Mouse (Mus musculus) brain, embryonic 14.5 days (tissue): ENCODE measurements at regions not wholly inside any gene's neighbourhood (a gene's known extent, or its start where the extent isn't known, plus 50 kb on each side); places are given as distances from the start of the nearest gene placed in this dataset.

ENCODE experiments used
- CTCF ChIP-seq: fragments of 200-500 bp; IDR thresholded peaks from 2 replicates; pipeline ENCODE4 v1.5.1; 2012; ENCODE audit warnings: inconsistent platforms, mild to moderate bottlenecking, moderate library complexity, borderline replicate concordance; ENCODE audit not compliant: insufficient read depth, insufficient read length; ENCODE audit errors: extremely low read depth
- POLR2A ChIP-seq: fragments of 200-500 bp; IDR thresholded peaks from 2 replicates; pipeline ENCODE4 v1.6.1; 2012; ENCODE audit warnings: mild to moderate bottlenecking, inconsistent platforms, borderline replicate concordance; ENCODE audit not compliant: poor library complexity, insufficient read depth, insufficient read length, severe bottlenecking; ENCODE audit errors: extremely low read depth

GRCm38 (mm10) chr13:112237917-112238316 is 50.3 kb upstream of the Ankrd55 start:
- no peak for TF ChIP-seq POLR2A
- no peak for TF ChIP-seq CTCF
